Mouse (Mus musculus) G1E (cell line): Measurements from ENCODE around the gene Rasgef1a. TPM values are rescaled to one million over a fixed set of nuclear protein-coding genes. Genes with fewer than 3 reads are reported as not detected.

ENCODE experiments used
- ATAC-seq: 2 replicates; pipeline ENCODE4 v1.8.0; 2016; ENCODE audit warnings: mild to moderate bottlenecking; ENCODE audit not compliant: insufficient number of reproducible peaks, poor library complexity, low FRiP score, severe bottlenecking; ENCODE audit errors: extremely low read depth
- DNase-seq: peaks from one replicate; pipeline ENCODE4 v3.0.0; 2012; ENCODE audit warnings: low spot score
- H3K27me3 ChIP-seq: 2 replicates; pipeline ENCODE4 v1.6.1; 2012; ENCODE audit warnings: mild to moderate bottlenecking, low read length, inconsistent platforms; ENCODE audit not compliant: insufficient read depth
- H3K36me3 ChIP-seq: replicated peaks from 2 replicates; pipeline ENCODE3; 2012; ENCODE audit warnings: mild to moderate bottlenecking, inconsistent platforms
- H3K4me1 ChIP-seq: 2 replicates; pipeline ENCODE4 v1.6.1; 2012; ENCODE audit warnings: low read depth, low read length, inconsistent platforms, mixed read lengths; ENCODE audit not compliant: insufficient read depth
- H3K4me3 ChIP-seq: 2 replicates; pipeline ENCODE4 v1.5.1; 2012; ENCODE audit warnings: low read depth, mild to moderate bottlenecking, inconsistent platforms, low read length, moderate library complexity, mixed read lengths
- H3K9me3 ChIP-seq: replicated peaks from 2 replicates; pipeline ENCODE4 v1.6.1; 2012; ENCODE audit warnings: inconsistent platforms
- CTCF ChIP-seq: IDR thresholded peaks from 2 replicates; pipeline ENCODE4 v1.5.1; 2012; ENCODE audit warnings: low read depth, low read length, inconsistent platforms, mixed read lengths
- GATA1 ChIP-seq: IDR thresholded peaks from 2 replicates; pipeline ENCODE4 v1.6.1; 2012; ENCODE audit warnings: borderline replicate concordance, low read length, inconsistent platforms, mixed read lengths
- GATA2 ChIP-seq: IDR thresholded peaks from 2 replicates; pipeline ENCODE4 v1.6.1; 2012; ENCODE audit warnings: low read depth, low read length, inconsistent platforms, borderline replicate concordance
- POLR2AphosphoS5 ChIP-seq: IDR thresholded peaks from 2 replicates; pipeline ENCODE4 v1.6.1; 2012; ENCODE audit warnings: low read depth, low read length, inconsistent platforms; ENCODE audit not compliant: insufficient replicate concordance
- TAL1 ChIP-seq: conservative IDR thresholded peaks from 2 replicates; pipeline ENCODE4 v1.6.1; 2012; ENCODE audit warnings: low read depth, low read length, inconsistent platforms, mixed read lengths
- polyA plus RNA-seq: library from polyadenylated mRNA; stranded (reverse); fragments of >175 nt; gene quantifications from 2 replicates; pipeline ENCODE4 v1.2.3, GENCODE M21; 2012
- total RNA-seq, 2 experiments: library from RNA; stranded (forward) in 1 of 2; stranded (reverse) in 1 of 2; fragments of 200-1000 nt in 1 of 2; fragments of >200 nt in 1 of 2; fragmentation: Nextera tagmentation in 1 of 2; gene quantifications; 2 replicates each; pipeline ENCODE4 v1.2.3; 2014 to 2017

Rasgef1a gene
- total and polyA plus RNA-seq, 3 experiments: 0.05 TPM; not detected in 2

DNA sequence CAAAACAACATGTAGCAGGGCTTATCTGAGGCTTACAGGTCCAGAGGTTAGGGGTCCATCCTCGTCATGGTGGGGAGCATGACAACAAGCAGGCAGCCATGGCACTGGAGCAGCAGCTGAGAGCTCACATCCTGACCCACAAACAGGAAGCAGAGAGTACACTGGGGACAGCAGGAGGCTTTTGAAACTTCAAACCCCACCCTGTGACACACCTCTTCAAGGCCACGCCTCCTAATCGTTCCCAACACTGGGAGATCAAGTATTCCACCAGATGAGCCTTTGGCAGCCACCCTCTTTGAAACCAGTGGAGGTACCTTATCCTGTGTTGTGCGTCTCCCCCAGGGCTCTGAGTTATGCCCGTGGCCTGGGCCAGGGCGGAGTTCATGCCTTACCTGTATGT, 38.5 kb downstream of the Rasgef1a start:
- no peak for TF ChIP-seq GATA2
- no peak for TF ChIP-seq CTCF
- TF ChIP-seq POLR2AphosphoS5: no peak
- TF ChIP-seq TAL1: no peak
- no peak for TF ChIP-seq GATA1
- H3K4me1 ChIP-seq: no peaks in the 10 kb centered on the region
- peaks cover 7% of the 10 kb centered on the region for H3K27me3 ChIP-seq
- H3K36me3 ChIP-seq: no peaks in the 10 kb centered on the region
- H3K4me3 ChIP-seq: no peak overlapping the region
- no peaks in the 10 kb centered on the region for H3K9me3 ChIP-seq
- DNase-seq: no peak
- ATAC-seq: no peak

DNA sequence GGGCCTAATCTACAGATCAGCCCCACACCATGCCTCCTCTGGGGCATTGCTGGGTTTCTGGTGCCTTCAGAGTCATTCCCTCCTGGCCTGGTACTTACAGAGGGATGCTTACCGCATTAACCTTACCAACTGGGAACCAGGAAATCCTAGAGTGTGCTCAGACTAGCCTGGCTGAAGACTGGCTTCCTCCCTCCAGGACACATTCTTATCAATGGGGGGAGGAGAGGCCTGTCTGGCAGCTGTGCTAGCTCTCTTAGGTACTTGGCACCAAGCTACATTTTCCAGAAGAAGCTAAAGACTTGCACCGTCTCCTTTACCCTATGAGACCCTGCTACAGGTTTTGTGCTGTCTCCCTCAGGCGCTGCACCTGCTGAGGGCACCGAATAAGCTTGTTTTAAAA, 40.2 kb downstream of the Rasgef1a start:
- Histone ChIP-seq H3K36me3 (no peaks in the 10 kb centered on the region), H3K4me3 (no peak overlapping the region), H3K9me3 (no peaks in the 10 kb centered on the region), H3K27me3 (peaks cover 2% of the 10 kb centered on the region; the same call in 1 of the 2 replicates), H3K4me1 (no peaks in the 10 kb centered on the region)
- no peak for DNase-seq
- no peak for TF ChIP-seq TAL1
- no peak for TF ChIP-seq GATA2
- no peak for TF ChIP-seq POLR2AphosphoS5
- TF ChIP-seq GATA1: no peak
- TF ChIP-seq CTCF: no peak
- ATAC-seq: no peak

DNA sequence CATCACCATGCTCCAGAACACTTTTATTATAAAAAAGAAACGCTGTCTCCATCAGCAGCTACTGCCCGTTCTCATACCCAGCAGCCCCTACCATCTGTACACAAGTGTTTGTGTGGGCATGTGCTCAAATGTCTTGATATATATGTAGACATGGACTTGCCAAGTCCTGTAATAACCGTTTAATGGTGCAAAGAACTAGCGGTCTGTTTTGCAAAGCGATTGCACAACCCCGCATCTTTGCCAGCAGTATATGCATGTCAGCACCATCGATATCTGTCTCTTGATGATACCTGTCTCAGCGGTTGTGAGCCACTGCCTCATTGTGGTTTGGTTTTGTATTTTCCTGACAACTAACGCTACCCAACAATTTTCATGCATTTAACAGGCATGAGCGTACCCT, 44.0 kb downstream of the Rasgef1a start:
- ATAC-seq (no peak), DNase-seq (no peak)
- Histone ChIP-seq H3K4me3 (no peak overlapping the region), H3K36me3 (no peaks in the 10 kb centered on the region), H3K4me1 (no peaks in the 10 kb centered on the region), H3K9me3 (0 out of 2 replicates have a peak, but pooled peaks cover 2% of the 10 kb centered on the region), H3K27me3 (no peaks in the 10 kb centered on the region; the same call in 1 of the 2 replicates)
- no peak for TF ChIP-seq GATA1
- TF ChIP-seq POLR2AphosphoS5: no peak
- no peak for TF ChIP-seq GATA2
- no peak for TF ChIP-seq CTCF

DNA sequence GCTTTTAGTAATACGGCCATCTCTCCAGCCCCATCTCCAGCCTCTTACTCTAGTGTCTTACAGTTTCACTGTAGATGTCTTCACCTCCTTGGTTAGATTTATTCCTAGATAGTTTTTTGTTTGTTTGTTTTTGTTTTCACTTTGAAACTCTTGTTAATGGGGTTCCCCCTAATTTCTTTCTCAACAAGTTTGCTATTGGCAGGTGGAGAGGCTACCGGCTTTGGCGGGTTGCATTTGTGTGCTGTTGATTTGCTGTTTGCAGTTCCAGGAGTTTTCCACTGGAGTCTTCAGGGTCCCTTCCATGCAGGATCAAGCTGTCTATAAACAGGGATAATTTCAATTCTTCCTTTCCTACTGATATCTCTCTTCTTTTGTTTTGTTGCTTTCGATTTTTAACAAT, 50.0 kb downstream of the Rasgef1a start:
- 0 out of 2 replicates have a peak, but pooled peaks cover 2% of the 10 kb centered on the region for H3K9me3 ChIP-seq
- H3K27me3 ChIP-seq: peaks cover 9% of the 10 kb centered on the region; the same call in 1 of the 2 replicates
- DNase-seq (no peak), ATAC-seq (no peak)
- TF ChIP-seq CTCF (no peak), POLR2AphosphoS5 (no peak), GATA2 (no peak), GATA1 (no peak), TAL1 (no peak)
- no peaks in the 10 kb centered on the region for H3K4me1 ChIP-seq
- H3K4me3 ChIP-seq: no peak overlapping the region
- H3K36me3 ChIP-seq: no peaks in the 10 kb centered on the region

DNA sequence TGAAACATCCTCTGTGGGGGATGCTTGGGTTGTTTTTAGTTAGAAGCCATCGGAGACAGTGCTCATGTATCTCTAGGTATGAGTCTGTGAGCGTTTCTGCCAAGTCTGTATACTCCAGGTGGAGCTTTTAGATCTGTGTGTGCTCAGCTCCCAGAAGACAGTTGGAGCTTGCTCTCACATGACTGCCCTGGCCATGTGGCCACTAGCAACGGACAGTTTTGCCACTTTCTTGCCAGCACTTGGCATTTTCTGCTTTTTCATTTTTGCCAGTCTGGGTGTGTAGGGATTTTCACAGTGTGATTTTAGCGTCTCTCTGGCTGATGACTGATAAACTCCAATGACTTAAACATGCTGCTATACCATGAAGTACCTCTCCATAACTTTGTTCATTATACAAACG, 52.0 kb downstream of the Rasgef1a start:
- no peak for ATAC-seq
- Histone ChIP-seq H3K36me3 (no peaks in the 10 kb centered on the region), H3K27me3 (peaks cover 14% of the 10 kb centered on the region; the same call in 1 of the 2 replicates), H3K4me1 (no peaks in the 10 kb centered on the region), H3K4me3 (no peak overlapping the region), H3K9me3 (0 out of 2 replicates have a peak, but pooled peaks cover 2% of the 10 kb centered on the region)
- TF ChIP-seq GATA1 (no peak), POLR2AphosphoS5 (no peak), TAL1 (no peak), CTCF (no peak), GATA2 (no peak)
- DNase-seq: no peak

DNA sequence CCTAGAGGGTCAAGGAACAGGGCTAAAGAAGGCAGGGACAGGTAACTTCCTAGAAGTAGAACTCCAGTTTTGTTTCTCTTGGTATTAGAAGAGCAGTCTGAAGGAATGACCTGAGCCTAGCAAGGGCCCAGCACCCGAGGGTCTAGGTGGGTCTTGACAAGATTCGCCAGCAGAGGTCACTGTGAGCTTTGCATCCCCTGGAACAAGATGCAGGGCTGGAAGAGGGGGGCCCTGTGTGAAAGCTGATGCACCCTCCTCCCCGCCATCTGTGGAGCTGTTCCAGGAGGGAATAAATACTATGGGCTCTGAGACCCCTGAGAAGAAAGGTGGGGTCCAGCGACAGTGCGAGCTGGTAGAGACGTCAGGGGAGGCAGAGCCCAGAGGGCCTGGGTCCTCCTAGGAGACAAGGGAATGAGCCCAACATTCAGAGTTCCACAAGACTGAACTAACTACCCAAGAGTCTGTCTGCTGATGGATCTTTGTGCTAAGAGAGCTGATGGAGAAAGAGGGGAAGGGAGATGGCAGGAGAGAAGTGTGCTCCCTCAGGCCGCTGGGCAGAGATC, 53.8 kb downstream of the Rasgef1a start:
- H3K4me3 ChIP-seq: no peak overlapping the region
- ATAC-seq: no peak

More for the DNA sequence above, 53.8 kb downstream of the Rasgef1a start:
- Histone ChIP-seq H3K36me3 (no peaks in the 10 kb centered on the region), H3K27me3 (peaks cover 18% of the 10 kb centered on the region; the same call in 1 of the 2 replicates), H3K9me3 (no peaks in the 10 kb centered on the region), H3K4me1 (no peaks in the 10 kb centered on the region)
- TF ChIP-seq TAL1: no peak
- TF ChIP-seq CTCF: no peak
- no peak for TF ChIP-seq GATA2
- no peak for TF ChIP-seq GATA1
- TF ChIP-seq POLR2AphosphoS5: no peak
- DNase-seq: peak; percentile 18
